Mouse (Mus musculus) yolk sac, embryonic 10.5 days (tissue): ENCODE results near the gene Traf4.

Experiments used
- DNase-seq: peaks from one replicate; pipeline ENCODE4 v3.0.0-alpha.2; 2017; ENCODE audit warnings: low spot score

Gene Traf4

DNA sequence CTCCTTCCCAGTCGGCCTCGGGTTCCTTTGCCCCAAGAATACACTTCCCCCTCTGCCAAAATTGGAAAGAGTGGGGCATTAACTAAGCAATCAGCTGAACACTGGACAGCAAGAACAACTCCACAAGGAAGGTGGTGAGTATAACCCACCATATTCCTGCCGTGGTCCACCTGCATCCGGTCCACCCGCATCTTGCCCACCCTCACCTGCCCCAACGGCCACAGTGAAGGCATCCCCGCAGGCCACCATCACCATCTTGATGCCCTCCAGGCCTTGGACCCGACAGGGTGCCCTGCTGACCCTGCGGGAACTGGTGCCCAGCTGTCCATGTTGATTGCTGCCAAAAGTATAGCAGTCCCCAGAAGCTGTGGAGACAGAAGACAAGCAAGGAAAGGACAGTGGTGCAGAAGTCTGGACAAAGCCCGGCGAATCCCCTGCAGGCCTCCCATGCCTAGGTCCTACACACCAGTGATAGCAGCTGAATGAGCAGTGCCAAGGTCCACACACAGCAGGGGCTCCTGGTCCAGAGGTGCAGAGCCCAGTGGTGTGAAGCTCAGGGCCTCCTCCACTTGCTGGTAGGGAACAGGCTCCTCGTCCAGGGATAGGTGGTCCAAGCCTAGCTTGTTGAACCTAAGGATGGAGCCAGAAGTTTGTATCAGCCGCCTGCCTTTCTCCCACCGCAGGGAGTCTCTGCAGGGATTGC lies 2.0 kb upstream of the Traf4 start:
- no peak for DNase-seq

DNA sequence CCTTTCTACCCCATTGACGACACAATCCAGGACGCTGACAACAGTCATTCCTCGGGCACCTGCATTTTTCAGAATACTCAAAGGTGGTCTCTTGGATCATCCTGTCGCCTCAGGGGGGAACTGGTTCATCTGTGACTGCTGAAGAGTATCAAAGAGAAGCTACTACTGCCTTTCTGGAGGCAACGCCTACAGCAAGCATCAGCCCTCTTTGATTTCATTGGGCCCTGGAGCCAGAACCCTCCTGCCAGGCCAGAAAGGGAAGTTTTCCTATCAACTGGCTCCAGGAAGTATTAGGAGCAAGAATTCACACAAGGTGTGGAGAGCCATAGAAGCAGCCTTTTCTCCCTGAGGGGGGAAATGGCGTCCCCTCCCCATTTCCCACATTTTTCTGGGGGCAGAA lies 1.3 kb upstream of the Traf4 start:
- DNase-seq: no peak

DNA sequence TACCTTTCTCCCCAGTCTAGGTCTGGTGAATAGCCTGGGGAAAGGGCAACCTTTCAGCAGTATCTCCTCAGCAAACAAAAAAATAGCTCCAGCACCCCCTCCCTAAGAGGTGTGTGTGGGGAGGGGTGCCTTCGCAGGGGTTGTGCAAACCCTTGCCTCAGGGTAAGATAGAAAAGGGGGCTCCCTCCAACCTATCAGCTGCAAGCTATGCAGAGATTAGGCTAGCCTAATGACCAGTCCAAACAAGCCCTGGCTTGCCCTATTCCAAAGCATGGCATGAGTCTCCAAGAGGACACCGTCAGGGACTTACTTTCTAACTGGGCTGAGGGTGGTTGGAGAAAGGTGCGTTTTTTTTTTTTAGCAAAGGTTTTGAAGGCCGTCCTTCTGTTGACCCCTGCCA lies 772 bp upstream of the Traf4 start:
- DNase-seq: no peak

DNA sequence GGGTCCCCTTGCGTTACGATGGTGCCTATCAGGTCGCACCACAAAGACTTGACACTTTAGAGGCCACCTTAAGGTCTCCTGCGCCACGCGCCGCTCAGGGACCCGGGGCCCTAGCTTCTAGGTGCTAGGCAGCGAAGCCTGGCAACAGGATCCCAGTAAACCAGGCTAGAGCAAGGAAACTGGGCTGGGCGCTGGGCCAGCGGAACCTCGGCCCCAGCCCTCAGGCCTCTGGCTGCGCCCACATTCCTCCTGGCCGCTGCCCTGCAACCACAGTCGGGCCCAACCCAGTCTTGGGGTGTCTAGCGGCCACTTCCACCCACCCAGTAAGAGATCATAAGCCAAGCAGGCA lies 346 bp upstream of the Traf4 start:
- DNase-seq: no peak

DNA sequence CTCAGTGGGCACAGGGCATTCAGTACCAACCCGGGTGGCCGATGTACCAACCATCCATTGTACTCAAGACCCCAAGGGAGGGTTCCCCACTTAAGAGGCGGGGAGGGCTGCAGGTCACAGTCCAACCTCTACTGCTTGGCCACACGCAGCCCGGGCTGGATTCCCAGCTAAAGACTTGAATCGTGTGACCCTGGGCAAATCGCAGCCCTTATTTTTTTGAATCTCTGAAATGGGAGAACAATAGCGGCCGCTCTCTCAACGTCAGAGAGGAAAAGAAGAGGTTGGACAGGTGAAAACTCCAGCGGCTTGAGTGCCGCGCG lies 825 bp downstream of the Traf4 start:
- no peak for DNase-seq

DNA sequence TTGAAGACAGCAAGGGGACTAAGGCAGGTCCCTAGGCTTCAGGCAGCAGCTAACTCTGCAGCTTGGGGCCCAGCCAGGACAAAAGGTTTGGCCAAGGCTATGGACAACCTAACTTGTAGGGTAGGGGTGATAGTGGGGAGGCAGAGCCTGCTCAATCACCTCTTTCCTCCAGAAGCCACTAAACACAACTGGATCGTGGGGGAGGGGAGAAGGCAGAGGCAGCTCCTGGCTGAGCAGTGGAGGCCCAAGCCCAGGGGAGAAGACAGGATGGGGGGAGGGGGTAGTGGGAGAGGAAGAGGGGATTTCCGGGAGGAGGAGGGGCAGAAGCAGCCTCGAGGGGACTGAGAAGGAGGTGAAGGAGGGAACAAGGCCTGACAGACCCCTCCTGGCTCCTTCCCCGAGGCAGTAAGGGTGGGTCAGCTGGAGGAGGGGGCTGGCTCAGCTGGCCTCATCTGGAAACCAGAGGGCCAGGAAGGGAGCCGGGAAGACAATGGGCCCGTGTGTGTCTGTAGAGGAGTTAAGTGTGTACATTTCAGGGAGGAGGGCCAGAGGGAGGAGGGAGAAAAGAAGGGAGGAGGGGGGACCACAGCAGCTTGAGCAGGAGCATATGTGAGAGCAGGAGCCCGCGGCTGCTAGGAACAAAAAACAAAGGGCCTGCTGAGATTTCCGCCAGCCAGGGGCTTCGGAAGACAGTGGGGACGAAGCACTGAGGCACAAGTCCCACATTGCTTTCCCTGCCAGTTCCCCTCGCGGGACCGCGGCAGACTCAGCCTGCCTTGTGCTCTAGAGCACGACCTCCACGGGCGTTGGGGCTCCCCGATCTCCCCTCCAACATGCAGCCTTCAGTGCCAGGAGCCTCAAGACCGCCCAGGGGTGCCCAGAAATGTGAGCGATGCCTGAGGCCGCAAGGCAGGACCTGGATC lies 1.4 kb downstream of the Traf4 start:
- DNase-seq: peak; percentile 89

DNA sequence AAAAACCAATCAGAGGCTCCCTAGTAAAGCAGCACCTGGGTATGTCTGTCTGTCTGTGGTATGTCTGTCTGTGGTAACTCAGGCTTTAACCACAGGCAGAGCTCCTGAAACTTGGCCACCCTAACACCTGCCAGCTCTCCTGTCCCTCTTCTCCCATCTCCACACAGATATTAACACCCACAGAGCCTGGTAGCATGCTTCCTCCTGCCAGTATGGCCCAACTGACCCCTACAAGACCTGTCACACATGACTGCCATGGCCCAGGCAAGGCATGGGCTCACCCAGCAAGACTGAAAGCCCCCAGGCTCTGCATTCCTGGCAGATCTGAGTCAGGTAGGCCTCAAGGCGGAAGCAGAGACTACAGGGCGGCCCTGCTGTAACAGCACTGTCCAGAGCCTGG lies 2.3 kb downstream of the Traf4 start:
- DNase-seq: no peak

DNA sequence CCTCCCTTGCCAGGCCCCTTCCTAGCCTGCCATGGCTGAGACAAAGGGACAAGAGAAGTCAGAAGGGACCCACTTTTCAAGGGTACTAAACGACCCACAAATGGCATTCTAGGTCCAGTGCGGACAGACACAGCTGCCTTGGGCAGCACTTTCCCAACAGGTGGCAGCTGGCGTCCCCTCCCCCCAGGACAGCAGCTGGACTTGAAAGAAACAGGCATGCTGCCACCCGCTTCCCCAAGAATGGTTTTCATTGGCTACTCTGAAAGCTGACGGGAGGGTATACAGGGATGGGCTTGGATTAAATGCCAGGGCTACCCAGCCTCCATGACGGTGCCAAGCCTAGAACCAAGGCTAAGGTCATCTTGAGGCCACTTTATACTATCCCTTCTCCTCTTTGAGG lies 2.9 kb downstream of the Traf4 start:
- no peak for DNase-seq

DNA sequence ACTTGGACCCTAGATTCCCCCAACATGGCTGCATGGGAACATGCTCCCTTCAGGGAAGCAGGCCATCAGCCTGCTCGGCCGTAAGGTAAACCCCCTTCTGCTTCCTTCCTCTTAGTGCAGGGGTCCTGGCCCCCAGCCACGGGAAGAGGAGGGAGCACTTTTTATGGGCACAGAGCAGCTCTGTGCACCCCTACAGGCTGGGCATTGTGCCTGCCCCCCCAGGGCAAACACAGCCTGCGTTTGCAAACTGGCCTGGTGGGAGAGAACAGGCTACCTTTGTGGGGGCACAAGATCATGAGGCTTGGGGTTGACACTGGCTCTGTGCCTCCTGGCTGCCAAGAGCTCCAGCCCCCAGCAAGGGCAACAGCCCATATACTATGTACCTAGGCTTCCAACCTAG lies 3.4 kb downstream of the Traf4 start:
- no peak for DNase-seq

DNA sequence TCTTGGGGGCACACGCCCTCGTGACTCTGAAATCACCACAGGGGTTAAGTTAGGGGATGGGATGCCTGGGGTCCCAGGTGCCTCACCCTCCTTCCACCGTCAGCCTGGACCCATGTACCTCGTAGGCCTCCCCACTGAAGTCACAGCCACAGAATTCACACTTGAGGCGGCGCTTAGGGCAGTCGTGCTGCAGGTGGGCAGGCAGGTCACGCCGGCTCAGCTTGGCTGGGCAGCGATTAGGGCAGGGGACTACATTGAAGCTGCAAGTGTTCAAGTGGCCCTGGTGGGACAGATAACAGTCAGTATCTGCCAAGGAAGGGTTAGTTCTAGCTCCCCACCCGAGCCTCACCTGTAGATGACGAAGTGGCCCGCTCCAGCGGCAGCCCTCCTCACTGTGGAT lies 4.2 kb downstream of the Traf4 start:
- no peak for DNase-seq

DNA sequence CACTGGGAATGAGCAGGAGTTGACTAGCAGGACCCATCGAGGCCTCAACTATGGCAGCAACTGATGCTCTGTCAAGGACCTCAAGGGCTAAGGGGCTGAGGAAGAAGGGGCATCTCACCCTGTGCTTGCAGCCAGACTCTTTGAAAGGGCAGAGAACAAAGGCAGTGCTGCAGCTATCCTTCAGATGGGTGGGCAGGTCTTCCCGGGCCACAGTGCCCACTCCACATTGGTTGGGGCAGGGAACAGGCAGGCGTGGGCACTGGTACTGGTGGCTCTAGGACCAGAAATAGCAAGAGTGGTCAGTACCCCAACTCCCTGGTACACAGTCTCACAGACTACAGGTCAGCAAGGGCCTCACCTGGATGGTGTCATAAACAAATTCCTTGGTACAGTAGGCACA lies 4.7 kb downstream of the Traf4 start:
- DNase-seq: no peak

DNA sequence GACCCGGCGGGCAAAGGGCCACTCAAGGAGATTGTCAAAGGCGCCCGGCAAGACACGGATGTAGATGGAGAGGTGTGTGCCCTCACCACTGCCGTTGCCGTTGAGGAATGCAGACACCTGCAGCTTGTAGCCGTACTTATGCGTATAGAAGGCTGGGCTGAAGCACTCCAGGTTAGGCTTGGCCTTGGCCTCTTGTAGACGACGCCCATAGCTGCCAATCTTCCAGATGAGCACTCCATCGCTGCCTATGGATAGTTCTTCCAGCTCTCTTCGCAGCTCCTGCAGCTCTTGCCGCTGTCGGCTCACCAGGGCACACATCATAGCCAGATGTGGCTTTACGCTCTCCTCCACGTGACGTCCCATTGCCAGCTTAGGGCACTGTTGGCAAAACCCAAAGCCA lies 5.2 kb downstream of the Traf4 start:
- DNase-seq: no peak

DNA sequence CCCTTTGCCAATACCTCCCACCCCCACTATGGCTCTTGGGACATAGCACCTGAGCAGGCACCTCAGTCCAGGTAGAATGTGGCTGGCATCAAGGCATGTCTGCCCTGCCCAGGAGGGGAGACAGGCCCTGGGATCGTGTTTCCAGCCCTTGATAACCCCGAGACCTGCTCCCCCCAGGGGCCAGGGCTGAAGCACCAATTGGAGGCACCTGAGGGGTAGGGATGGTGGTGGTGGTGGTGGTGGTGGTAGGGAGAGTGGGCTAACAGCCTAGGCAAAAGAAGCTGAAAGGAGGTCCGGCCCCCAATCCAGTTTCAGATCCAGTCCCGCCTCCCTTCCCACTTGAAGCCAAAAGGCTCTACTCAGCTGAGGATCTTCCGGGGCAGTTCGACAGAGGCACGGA lies 5.8 kb downstream of the Traf4 start:
- DNase-seq: no peak

DNA sequence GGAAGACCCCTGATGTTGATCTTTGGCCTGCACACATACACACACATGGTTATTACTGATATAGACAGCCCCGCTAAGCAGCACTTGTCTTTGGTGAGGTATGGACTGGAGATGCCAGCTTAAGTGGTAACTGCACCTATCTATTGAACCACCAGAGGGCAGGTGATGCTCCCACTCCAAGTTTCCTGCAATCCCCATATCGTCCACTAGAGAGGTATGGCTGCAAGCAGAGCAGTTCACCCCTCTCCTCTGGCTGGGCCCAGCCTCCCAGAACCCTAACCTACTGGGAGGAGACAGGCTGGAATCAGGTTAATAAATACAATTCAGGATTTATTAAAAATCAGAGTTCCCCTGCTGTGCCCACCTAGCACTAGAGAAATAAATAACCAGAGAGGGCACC lies 6.3 kb downstream of the Traf4 start:
- DNase-seq: peak; percentile 79

DNA sequence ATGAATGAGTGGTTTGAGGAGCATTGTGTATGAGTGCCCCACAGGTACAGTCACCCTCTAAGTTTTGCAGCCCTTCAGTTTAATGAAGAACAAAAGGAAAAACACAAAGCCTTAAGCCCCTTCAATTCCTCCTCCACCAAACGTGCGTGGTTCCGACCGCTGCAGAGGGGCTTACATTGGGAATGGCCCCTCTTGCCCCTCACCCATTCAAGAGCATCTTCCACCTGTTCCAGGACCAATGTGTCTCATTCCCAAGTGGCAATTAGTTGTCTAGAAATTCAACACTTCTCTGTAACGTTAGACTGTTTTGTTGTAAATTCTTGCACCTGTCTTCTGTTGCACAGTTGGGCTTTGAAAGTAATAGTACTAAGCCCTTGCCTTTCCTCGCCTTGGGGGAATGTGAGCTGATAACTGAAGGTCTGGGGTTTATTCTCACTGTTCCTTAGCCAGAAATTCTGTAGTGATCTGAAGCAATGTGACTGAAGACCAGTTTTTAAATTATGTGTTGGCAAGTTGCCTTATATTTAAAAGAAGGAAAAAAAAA lies 9.2 kb downstream of the Traf4 start:
- DNase-seq: no peak

DNA sequence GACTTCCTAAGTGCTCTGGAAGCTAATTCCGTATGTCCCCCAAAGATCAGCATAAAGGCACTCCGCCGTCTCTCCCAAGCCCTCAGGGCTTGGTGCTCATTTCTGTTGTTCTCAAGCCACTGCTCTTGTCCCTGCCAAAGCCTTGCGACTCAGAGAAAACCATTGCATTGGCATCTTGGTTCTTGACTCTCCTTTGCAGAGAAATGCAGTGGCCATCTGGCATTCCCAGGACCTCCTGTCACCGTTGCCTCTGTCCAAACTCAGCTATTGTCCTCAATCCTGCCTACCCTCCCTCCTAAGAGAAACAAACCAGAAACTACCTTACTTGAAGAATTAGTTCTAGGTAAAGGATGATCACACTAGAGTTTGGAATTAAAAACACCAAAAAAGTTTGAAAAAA lies 9.7 kb downstream of the Traf4 start:
- no peak for DNase-seq

DNA sequence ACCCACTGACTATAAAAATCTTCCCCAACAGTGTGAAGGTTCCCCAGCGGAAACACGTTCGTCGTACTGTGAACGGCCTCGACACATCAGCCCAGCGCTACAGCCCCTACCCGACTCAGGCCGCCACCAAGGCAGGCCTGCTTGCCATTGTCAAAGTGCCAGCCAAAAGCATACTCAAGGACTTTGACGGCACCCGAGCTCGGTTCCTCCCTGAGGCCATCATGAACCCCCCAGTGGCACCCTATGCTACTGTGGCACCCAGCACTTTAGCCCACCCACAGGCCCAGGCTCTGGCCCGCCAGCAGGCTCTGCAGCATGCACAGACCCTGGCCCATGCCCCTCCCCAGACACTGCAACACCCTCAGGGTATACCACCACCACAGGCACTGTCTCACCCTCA lies 11.6 kb downstream of the Traf4 start:
- DNase-seq: no peak

DNA sequence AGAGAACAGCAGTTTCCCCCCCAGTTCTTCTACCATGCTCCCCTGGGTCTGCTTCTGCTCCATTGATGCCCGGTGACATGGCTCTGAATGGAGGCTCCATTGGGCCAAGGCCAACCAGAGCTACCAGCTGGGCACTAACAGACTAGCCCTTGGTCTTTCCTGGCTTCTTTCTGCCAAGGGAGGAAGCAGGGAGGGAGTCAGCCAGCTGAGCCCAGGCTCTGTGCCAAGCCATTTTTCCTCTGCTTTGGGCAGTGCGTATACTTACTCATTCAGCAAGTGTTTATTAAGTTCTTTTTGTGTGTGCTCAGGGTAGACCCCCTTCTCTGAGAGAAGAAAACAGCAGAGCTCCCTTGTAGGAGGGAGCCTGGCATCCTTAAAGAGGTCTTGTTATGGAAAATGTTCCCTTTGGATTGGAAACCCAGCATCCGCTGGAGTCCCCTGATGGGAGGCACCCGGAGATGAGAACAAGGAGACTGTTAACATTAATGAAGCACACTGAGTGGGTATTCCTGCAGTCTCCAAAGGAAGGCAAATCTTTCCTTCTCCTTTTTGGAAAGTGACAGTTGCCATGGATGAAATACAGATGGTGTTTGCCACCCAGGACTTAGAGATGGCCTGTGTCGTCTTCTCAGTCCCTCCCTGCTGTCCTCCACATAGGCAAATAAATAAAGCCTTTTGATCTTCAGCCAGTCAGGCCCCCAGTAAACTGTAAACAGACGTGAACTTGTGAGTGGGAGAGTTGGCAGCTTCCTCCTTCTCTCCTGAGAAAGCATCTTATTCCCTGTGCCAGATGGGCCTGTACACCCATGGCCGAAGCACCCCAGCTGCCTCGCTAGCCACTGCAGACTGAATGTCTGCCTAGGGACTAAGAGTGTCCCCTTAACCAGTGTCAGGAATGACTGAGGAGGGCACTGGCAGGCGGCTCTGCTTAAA lies 12.8 kb downstream of the Traf4 start:
- DNase-seq: no peak

DNA sequence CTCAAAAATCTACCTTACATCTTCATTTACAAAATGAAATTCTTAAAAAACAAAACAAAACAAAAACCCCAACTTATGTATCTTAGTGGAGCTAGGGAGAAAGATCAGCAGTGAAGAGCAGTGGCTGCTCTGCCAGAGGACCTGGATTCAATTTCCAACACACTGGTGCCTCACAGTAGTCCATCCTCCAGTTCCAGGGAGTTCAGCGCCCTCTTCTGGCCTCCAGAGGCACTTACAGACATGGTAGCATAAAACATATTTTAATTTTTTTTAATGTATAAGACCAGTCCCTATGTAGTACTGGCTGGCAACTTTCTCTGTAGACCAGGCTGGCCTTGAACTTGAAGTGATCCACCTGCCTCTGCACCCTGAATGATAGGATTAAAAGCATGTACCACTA lies 14.2 kb downstream of the Traf4 start:
- DNase-seq: no peak

DNA sequence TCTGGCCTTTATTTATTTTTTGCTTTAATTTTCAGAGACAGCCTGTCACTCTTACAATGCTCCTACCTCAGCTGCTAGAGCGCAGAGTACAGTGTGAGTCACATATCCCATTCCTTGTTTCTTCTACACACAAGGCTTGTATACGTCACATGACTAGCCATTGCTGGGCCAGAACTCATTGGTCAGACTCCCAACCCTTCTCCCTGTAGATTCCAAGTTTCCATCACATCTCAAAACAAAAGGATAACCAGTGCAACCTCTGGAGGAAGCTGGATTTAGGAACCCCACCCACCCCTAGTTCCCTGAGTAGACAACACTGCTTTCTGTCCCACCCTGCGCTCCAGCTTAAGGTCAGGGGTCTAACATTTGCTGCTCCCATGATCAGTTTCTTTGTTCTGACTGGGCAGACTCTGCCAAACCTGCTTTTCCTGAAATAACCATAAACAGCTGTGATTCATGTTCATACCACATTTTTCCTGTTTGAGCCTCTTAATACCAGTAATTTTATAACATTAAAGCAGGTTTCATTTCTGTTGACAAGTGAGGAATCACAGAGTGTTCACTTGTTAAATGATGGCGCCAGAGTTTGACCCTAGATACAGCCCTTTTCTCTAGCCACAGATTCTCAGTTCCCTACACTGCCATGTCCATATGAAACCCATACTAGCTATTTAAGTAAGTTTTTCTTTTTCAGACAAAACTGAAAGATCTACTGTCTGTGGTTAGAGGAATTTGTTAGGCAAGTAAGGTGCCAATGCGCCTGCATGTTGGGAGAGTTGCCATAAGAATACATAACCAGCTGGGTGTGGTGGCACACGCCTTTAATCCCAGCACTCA lies 18.5 kb downstream of the Traf4 start:
- no peak for DNase-seq

DNA sequence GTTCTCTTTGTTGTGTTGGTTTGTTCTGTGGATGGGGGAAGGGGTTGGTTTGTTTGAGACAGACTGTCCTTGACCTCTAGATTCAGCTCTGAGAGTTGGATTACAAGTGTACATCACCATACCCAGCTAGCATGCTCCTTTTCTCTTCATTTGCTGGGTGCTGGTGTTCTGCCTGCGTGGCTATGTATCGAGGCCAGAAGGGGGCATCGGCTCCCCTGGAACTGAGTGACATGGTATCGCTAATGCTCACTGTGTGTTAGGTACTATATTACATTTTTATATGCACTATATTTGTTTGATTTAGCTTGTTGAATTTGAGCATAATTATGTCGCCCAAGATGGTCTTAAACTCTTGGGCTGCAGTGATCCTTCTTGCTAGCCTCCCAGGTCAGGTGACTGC lies 19.2 kb downstream of the Traf4 start:
- DNase-seq: no peak

DNA sequence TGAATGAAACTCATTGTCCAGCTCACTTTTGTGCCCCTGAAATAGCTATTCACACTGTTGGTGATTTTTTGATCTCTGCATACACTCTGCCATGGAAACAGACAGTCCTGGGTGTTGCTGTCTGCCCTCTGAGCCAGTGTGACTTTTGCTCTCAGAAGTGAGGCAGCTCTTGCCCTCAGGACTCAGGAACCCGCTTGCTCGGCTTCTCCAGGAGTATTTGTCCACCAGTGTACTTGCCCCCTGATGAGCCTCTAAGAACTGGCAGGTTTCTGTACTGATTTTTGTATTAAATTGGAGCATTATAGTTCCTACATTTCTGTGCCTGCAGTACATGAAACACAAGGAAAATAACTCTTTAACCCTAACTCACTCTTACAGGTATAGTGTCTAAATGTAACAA lies 21.9 kb downstream of the Traf4 start:
- DNase-seq: no peak
